Mouse (Mus musculus) C2C12 (cell line): ENCODE results near the gene Gdpd5.

Experiments
- CTCF ChIP-seq: IDR thresholded peaks from one replicate; pipeline ENCODE4 v1.5.1; 2011; ENCODE audit not compliant: control insufficient read depth, insufficient read depth, insufficient read length
- MAX ChIP-seq: IDR thresholded peaks from one replicate; pipeline ENCODE4 v1.6.1; 2011; ENCODE audit warnings: mild to moderate bottlenecking, control low read depth
- MYOD1 ChIP-seq: IDR thresholded peaks from one replicate; pipeline ENCODE4 v1.6.1; 2011; ENCODE audit warnings: low read depth; ENCODE audit not compliant: control insufficient read depth, insufficient read length
- MYOG ChIP-seq: IDR thresholded peaks from one replicate; pipeline ENCODE4 v1.6.1; 2011; ENCODE audit not compliant: control insufficient read depth, insufficient read length; ENCODE audit errors: extremely low read depth
- USF1 ChIP-seq: IDR thresholded peaks from one replicate; pipeline ENCODE4 v1.6.1; 2011; ENCODE audit warnings: low read depth, mild to moderate bottlenecking, control low read depth, moderate library complexity

DNA sequence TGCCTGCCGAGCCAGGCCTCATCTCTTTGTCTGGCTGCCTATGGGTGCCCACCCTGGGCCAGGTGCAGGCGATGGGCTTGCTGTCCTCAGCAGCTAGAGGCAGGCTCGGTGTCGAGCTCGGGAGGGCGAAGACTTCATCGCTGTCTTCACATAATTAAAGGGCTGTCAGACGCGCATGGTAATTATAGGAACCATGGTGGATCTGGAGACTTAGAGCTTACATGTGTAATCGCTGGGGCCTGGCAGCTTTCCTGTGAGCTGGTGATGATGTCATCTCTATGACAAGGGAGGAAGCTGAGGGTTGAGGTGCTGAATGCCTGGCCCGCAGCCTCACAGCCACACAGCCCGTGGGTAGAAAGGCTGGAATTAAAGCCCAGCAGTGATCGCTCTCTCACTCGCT is 51.0 kb downstream of the Gdpd5 start:
- TF ChIP-seq MYOD1 (no peak), CTCF (no peak), MAX (no peak), MYOG (no peak), USF1 (no peak)
